Mouse (Mus musculus): ENCODE measurements around the gene Prnd.
A peak's percentile ranks its signal among the peaks of the same experiment; 100 is the strongest.

The Prnd gene

DNA sequence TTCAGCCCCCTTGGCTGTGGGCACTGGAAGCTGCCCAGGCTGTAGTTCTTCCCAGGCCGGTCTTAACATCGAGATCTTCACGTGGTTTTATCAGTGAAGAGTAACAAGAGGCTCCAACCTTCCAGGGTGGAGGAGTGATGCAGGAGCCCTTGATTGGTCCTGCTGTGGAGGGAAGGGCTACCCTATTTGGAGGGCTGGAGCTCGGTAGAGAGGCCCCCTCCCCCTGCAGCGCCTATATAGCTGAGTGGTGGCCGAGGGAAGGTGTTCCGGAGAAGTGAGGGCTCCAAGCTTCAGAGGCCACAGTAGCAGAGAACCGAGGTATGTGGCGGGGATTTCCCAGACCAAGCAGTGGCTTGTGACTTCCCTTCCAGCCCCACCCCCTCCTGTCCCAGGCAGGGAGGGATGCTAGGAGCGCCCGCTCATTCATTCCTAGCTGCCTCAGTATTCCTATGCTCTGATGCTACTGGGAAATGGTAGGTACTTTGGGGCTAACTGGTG, at the start of gene Prnd:
Prnd (plus strand) TSS at position 264 of the 498 bp plus-strand sequence.
- DNase-seq, result no peak

DNA sequence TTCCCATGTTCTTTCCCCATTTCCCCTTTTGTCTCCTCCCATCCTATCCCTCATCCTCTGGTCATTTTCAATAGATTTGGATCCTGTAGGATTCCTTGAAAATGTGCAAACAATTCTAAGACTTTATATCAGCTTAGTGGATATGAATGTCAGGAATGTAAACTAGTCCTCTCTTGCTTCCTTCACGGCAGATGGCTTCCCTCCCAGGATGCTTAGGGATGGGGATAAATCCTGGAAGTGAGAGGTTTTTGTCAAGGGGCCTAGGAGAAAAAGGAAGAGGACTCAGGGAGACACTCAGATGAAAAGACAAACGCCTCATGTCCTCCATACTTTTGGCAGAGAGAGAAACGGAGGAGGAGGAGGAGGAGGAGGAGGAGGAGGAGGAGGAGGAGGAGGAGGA, 48.2 kb upstream of the Prnd start:
- no peak for DNase-seq

DNA sequence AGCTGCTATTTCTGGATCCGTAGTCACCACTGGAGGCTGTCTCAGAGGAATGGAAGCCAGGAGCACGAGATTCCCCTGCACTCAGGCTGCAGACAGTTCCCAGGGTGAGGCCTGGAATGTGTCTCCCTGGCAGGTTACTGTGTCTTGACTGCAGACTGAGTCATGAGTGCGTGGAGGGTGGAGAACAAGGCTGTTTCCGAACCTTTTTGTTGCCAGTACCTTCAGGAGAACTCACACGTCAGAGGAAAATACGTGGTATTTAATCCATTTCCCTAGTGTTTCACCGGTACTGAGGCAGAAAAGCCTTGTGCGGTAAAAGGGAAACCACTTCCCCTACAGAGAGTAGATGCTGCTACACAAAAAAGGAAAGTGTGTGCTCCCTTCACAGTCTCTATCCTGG, 47.8 kb upstream of the Prnd start:
- no peak for DNase-seq

- DNase-seq, result no peak
Measured at GRCm38 (mm10) chr2:131905025-131905424, 45.6 kb upstream of the Prnd start.

GRCm38 (mm10) chr2:131905776-131906175, 44.9 kb upstream of the Prnd start:
- DNase-seq, result no peak

DNA sequence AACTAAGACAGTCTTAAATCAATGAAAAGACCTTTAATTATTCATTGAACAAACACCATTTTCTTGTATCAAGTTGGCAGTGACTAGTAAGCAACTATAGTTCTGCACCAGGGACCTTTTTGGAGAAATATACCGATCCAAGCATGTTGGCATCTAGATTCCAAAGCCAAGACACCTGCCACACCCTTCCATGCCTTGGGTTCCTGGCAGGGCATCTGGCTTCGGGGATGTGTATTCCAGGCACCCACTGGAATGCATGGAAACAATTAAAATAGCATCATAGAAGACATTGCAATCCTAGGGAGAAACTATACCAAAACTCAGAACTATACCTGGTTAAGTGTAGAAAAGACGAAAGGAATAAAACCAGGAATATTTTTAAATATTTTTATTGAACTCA, 44.4 kb upstream of the Prnd start:
- DNase-seq, result no peak

DNA sequence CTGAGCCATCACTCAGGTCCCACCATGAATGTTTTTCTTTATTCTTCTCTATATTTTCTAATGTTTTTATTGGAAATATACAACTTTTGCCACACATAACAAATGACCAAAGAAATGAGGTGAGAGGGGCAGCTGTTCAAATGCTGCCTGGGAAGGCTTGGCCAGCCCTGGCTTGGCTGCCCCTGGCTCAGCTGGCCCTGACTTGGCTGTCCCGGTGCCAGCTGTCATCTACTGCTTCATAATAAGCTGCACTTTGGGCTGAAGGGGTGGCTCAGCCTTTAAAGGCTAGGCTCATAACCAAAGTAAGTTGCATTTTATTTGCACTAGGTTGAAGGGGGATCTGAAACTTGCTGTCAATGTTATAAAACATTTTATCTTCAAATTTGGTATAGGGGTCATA, 43.8 kb upstream of the Prnd start:
- peak; percentile 17 to 22 for DNase-seq

DNA sequence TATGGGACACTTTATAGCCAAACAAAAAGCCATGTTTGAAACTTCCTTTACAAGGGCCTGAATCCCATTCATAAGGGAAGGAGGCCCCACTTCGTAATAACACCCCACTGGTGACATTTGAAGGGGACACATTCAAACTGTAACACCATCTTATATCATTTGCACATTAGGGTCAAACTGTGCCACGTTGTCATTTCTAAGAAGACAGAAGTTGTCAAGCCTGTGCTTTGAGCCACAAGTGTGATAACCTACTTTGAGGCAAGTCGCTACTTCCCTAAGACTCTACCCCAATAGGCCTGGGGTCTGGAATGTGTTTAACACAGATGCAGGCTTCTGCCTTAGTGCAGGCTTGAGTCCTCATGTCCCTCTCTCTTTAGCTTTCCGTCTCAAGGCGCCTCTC, 43.4 kb upstream of the Prnd start:
- no peak for DNase-seq

GRCm38 (mm10) chr2:131908351-131908861, 42.3 kb upstream of the Prnd start:
- peak in 1 of 2 experiments; percentile 12 for DNase-seq

DNA sequence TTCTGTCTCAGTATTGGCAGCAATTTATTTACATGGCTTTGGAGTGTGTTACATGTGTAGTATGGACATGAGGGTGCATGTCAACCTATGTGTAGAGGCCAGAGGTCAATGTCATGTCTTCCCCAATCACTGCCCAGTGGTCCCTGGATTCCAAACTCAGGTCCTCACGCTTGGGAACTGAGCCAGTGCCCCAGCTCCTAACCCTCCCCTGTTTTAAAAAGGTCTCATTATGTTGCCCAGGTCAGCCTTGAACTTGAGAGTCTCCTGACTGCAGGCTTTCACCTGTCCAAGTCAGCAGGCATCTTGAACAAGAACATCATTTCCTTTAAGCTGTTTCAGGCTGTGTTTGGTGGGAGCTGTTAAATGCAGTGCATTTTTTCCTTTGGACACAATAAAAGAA, 41.8 kb upstream of the Prnd start:
- DNase-seq, result peak; percentile 11 to 35

GRCm38 (mm10) chr2:131909683-131910572, 40.7 kb upstream of the Prnd start, which contains the start of the genes Prnp and Prn:
Gene Prnp (plus strand): TSS chr2:131909928.
Gene Prn (plus strand): TSS chr2:131909957.
- DNase-seq, result peak; percentile 96

DNA sequence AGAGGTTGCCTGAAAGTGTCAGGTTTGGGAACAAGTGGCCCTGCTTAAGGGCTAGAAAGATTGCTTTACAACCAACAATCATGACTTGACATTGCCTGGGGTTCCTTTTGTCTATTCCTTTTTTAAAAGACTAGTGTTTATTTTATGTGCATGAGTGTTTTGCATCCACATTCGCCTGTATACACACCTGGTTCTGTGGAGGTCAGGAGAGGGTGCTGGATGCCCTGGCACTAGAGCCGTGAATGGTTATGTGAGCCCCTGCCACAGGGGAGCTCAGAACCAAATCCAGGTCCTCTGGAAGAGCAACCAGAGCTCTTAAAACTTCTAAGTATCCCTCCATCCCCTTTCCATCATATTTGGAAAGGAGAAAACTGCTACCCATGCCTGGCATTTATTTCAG, 39.8 kb upstream of the Prnd start:
- peak in 1 of 2 experiments; percentile 29 for DNase-seq

- peak; percentile 72 to 82 for DNase-seq
Measured at GRCm38 (mm10) chr2:131911341-131911740, 39.3 kb upstream of the Prnd start.

DNA sequence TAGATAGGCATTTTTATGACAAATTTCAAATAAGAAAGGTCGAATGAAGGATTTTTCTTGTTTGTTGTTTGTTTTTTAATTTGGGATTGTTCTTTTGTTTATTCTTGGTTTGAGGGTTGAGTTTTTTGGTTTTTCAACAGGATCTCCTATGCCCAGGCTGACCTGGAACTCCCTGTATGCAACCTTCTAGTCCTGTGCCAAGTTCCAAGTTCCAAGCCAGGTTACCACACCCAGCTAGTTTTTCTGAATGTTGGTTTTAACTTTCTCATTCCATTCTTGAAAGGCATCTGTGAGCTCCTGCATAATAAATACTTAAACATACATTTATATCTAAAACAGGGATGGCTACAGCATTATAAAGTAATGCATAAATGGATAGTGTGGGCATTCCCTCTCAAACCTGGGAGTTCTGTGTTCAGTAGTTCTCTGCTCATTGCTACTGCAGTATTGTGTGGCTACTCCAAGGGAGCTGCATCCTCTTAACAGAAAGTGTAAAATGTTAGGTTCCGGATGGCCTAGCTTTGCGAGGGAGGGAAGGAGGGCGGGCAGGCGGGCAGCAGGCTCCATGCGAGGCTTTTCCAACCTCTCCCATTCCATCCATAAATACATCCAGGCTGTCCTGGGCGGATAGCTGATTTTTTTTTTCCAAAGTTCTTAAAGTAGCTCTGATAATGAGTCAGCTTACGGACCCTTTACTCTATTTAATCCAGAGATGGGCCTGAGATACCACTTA, 38.0 kb upstream of the Prnd start:
- DNase-seq, result peak; percentile 29 to 41

- no peak for DNase-seq
Measured at GRCm38 (mm10) chr2:131932275-131932902, 18.3 kb upstream of the Prnd start.

DNA sequence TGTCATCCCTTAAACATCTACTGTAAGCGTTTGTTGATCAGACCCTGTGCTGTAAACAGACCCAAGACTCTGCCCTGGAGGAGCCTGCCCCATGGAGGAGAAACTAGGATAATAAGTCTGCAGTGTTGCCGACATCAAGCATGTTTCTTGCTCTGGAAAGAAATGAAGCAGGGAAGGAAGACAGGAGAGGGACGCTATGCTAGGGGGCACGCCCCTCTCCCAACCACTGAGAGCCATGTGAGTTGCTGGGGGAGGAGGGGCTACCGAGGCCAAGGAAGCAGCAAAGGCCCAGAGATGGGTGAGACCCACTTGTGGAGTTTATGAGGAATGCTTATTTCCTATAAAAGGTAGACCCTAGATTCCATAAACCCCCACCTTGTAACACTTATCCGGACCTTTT, 17.6 kb upstream of the Prnd start:
- DNase-seq, result no peak

DNA sequence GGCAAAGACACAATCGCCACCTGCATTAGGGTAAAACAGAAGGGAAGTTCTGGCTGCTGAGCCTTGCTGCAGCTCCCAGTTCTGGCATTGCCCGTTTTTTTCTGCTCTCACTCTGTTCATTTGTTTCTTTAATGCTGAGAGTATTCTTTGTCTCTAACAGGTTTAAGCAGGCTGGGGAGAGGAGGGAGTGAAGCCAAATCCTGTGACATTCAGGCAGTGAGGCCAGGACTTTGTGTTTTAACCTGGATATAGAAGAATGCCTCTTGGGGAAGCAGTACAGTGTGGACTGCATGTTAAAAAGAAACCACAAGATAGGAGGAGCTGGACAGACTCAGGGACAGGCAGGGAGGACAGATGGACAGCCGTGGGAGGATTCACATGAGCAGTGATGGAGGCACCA, 17.1 kb upstream of the Prnd start:
- peak; percentile 22 to 30 for DNase-seq

DNA sequence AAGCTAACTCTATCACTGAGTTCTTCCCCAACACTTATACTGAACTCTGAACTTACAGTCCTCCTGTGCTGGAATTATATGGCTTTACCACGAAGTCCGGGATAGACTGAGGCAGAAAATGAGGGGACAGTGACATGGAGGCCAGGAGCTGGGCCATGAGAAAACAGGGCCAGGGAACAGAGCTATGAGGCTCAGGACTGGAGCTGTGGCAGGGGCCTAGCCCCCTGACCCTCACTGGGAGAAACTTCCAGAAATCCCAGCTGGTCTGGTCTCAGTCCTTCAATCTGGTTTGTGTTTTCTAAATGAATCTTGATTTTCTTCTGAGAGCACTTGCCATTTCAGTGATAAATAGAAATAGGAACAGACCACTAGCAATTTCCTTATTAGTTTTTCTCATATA, 16.4 kb upstream of the Prnd start:
- DNase-seq, result no peak

DNA sequence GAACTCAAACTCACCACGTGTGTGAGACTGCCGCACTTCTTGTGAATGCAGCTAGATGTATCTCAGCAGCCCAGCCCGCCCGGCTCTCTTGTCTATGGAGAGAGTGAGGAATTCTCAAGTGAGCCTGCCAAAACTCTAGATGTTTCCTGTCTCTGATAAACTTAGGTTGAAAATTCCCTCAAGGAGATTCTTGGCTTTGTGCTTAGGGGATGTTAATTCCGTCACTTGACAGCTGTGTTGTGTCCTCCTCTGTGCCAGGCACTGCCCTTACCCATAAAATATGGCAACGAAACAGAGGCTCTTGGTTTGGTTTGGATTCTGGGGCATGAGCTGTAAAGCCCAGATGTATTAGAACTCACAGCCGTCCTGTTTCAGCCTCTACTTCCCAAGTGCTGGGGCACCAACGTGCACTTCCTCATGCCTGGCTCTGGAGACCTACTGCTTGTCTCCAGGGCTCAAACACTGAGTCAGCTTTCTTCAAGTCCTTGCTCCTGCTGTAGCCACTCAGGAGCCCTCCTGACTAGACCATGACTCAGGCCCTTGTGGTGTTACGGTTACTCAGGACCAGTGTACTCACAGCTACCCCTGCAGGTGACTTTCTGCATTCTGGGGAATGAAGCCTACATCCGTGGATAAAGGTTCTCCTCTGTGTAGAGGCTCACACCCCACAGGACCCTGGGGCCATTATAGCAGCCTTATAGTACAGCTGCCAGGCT, 15.1 kb upstream of the Prnd start:
- DNase-seq, result peak; percentile 19 to 22

DNA sequence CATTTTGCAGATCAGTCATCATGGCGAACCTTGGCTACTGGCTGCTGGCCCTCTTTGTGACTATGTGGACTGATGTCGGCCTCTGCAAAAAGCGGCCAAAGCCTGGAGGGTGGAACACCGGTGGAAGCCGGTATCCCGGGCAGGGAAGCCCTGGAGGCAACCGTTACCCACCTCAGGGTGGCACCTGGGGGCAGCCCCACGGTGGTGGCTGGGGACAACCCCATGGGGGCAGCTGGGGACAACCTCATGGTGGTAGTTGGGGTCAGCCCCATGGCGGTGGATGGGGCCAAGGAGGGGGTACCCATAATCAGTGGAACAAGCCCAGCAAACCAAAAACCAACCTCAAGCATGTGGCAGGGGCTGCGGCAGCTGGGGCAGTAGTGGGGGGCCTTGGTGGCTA, 14.3 kb upstream of the Prnd start:
- DNase-seq, result no peak

DNA sequence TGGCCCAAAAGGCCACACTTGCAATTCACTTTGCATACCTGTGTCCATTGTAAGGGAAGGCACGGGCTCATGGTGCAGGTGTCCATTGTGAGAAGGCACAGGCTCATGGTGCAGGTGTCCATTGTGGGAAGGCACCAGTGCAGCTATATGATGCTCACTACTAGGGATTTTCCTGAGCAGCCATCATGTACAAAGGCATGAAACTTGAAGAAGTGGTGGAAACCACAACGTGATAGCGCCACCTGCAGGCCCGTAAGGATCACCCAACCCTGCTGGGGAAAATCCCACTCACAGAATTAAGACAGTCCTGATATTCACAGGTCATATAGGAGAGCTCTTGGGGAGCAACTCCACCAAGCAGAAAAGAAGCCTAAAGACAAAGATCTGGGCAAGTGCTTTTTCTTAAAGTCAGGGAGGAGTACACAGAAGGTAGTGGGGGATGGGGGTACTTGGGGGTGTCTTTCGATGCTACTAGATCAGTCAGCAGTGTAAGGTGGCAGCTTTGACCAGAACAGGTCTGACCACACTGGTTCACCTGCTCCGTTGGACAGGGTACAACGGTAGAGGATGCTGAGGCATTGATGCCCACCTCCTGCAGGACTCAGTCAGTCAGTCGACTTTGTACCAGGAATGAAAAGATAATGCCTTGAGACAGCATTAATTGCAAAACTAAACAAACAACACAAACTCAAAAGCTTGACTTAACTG, 11.1 kb upstream of the Prnd start:
- peak; percentile 55 to 76 for DNase-seq

GRCm38 (mm10) chr2:131940506-131940905, 10.2 kb upstream of the Prnd start:
- DNase-seq, result no peak
